Mouse (Mus musculus): ENCODE results near the gene Cstb.

- TF ChIP-seq NRF1 (IDR thresholded peaks at IDR 0.05; ENCODE audit: insufficient read depth, low read depth, low read length, poor library complexity, severe bottlenecking) (no peak), ZKSCAN1 (IDR thresholded peaks at IDR 0.05; ENCODE audit: low read depth, low read length) (no peak), POLR2A (IDR thresholded peaks at IDR 0.05; ENCODE audit: control insufficient read depth in 1 of 2, insufficient read depth in 1 of 2, low read depth in 1 of 2, low read length in 2 of 2, poor library complexity in 1 of 2) (no peak), NELFE (IDR thresholded peaks at IDR 0.05; ENCODE audit: low read depth, low read length) (no peak), TCF12 (IDR thresholded peaks at IDR 0.05; ENCODE audit: low read depth, low read length) (no peak), EP300 (IDR thresholded peaks at IDR 0.05; ENCODE audit: low read depth in 1 of 2, low read length in 2 of 2) (no peak), ELF1 (IDR thresholded peaks at IDR 0.05; ENCODE audit: low read depth, low read length) (no peak), CTCF (IDR thresholded peaks at IDR 0.05 in 2 of 3, conservative IDR thresholded peaks at IDR 0.05 in 1 of 3; ENCODE audit: control insufficient read depth in 1 of 3, insufficient read depth in 1 of 3, low read depth in 2 of 3, low read length in 3 of 3, poor library complexity in 1 of 3, severe bottlenecking in 1 of 3) (no peak), TBP (IDR thresholded peaks at IDR 0.05; ENCODE audit: low read depth, low read length) (no peak), GABPA (IDR thresholded peaks at IDR 0.05; ENCODE audit: low read depth, low read length) (no peak), TAL1 (IDR thresholded peaks at IDR 0.05; ENCODE audit: low read length) (no peak), POLR2AphosphoS5 (IDR thresholded peaks at IDR 0.05; ENCODE audit: borderline replicate concordance, low read depth, low read length) (no peak)
These were observed 4.5 kb upstream of the Cstb start for GRCm38 (mm10) chr10:78420929-78421328.
